14 mouse cellular contexts compared by ENCODE assay signal in genomic region chr2:20905411-20905810, GRCm38 (mm10).
"Had no signal": no experiment of that assay in that cellular context is flagged by ENCODE, and none has a peak within 500 bp of the region (broad histone marks: within the 10 kb centered on the region; RNA-seq: fewer than 3 reads in every experiment).

No protein-coding gene starts in this region.

- ATAC-seq: liver, postnatal 0 days; lung, postnatal 0 days; midbrain, embryonic 16.5 days had no signal

- DNase-seq: liver, postnatal 0 days; lung, adult 2 months; lung, postnatal 14 days; lung, postnatal 4 days; midbrain, embryonic 14.5 days; retina, postnatal 1 day; right cerebral cortex, postnatal 25 days; right cerebral cortex, postnatal 4 days; spleen, adult 18-20 months; thymus, adult 18-20 months; thymus, postnatal 14 days; thymus, postnatal 36 days had no signal
